Mouse (Mus musculus) hindbrain, embryonic 16.5 days (tissue): ENCODE data around the gene Tlcd2. TPM values are rescaled to one million over a fixed set of nuclear protein-coding genes. Genes with fewer than 3 reads are reported as not detected.

ENCODE experiments used
- ATAC-seq: fragments of 200-750 bp; cut with Nextera tagmentation; 2 replicates; pipeline ENCODE4 v1.8.0; 2017; ENCODE audit warnings: moderate TSS enrichment, moderate library complexity
- H3K27ac ChIP-seq: fragments of 300-500 bp; sonication (generic); 2 replicates; pipeline ENCODE4 v1.5.1; 2014; ENCODE audit warnings: low read depth, mild to moderate bottlenecking, control low read depth, low read length, moderate library complexity
- H3K27me3 ChIP-seq: fragments of 300-500 bp; sonication (generic); replicated peaks from 2 replicates; pipeline ENCODE4 v1.6.1; 2014; ENCODE audit warnings: low read length; ENCODE audit not compliant: control insufficient read depth, insufficient read depth
- H3K36me3 ChIP-seq: fragments of 300-500 bp; sonication (generic); 2 replicates; pipeline ENCODE4 v1.6.1; 2014; ENCODE audit warnings: mild to moderate bottlenecking, low read length, moderate library complexity, mixed read lengths; ENCODE audit not compliant: control insufficient read depth, insufficient read depth
- H3K4me1 ChIP-seq: fragments of 300-500 bp; sonication (generic); 2 replicates; pipeline ENCODE4 v1.6.1; 2014; ENCODE audit warnings: low read depth, low read length; ENCODE audit not compliant: control insufficient read depth, insufficient read depth
- H3K4me2 ChIP-seq: fragments of 300-500 bp; sonication (generic); 2 replicates; pipeline ENCODE4 v1.6.1; 2014; ENCODE audit warnings: mild to moderate bottlenecking, low read length, control low read depth, moderate library complexity
- H3K4me3 ChIP-seq: fragments of 300-500 bp; sonication (generic); 2 replicates; pipeline ENCODE4 v1.5.1; 2014; ENCODE audit warnings: mild to moderate bottlenecking, low read length, control low read depth, moderate library complexity
- H3K9ac ChIP-seq: fragments of 300-500 bp; sonication (generic); 2 replicates; pipeline ENCODE4 v1.6.1; 2014; ENCODE audit warnings: low read depth, mild to moderate bottlenecking, control low read depth, low read length, moderate library complexity
- H3K9me3 ChIP-seq: fragments of 300-500 bp; sonication (generic); 2 replicates; pipeline ENCODE4 v1.6.1; 2014; ENCODE audit warnings: mild to moderate bottlenecking, low read length, moderate library complexity; ENCODE audit not compliant: control insufficient read depth
- WGBS: fragments of 180-500 bp; shearing (Covaris S2); extraction: QIAGEN DNeasy Blood & Tissue Kit; methylation state at CpG from one replicate; pipeline ENCODE4 v1.1.7; 2014; 5-methylcytosine and 5-hydroxymethylcytosine counted together
- polyA plus RNA-seq: library from polyadenylated mRNA; unstranded; fragments of >200 nt; fragmentation: Nextera tagmentation; extraction: Ambion mirVana; gene quantifications from 2 replicates; pipeline ENCODE4 v1.2.1, GENCODE M21; 2015

The Tlcd2 gene
- polyA plus RNA-seq, 1 experiment from 2014 or later, result 2.0 TPM

DNA sequence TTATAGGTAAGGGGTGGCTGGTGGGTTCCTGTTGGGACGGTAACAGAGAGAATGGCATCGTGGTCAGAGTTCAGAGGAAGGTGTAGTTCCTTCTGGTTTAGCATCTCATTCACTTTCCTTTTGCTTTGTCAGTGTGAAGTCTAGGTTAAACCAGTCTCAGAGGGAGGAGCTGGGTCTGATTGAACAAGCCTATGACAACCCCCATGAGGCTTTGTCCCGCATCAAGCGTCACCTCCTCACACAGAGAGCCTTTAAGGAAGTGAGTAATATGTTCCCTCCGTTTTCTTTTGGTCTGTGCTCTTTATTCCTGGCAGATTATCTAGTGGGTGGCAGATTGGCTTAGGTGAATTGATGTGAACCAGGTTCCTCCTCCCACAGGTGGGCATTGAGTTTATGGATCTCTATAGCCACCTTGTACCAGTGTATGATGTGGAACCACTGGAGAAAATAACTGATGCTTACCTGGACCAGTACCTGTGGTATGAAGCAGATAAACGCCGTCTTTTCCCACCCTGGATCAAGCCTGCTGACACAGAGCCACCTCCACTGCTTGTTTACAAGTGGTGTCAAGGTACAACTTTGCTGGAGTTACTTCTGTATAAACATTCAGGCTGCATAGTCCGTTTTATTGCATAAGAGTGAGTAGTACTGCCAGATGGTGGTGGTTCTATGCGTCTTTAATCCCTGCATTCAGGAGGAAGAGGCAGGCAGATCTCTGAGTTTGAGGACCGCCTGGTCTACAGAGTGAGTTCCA lies 33.0 kb downstream of the Tlcd2 start:
- Histone ChIP-seq H3K9me3 (no peaks in the 10 kb centered on the region), H3K4me2 (no peak overlapping the region), H3K4me3 (no peak overlapping the region), H3K9ac (no peak overlapping the region), H3K4me1 (no peaks in the 10 kb centered on the region), H3K27ac (no peak overlapping the region), H3K27me3 (no peaks in the 10 kb centered on the region), H3K36me3 (peaks cover 89% of the 10 kb centered on the region)
- no peak for ATAC-seq
- WGBS, result 94% methylated on average over 10 of the region's 10 CpGs

GRCm38 (mm10) chr11:75498126-75498525 lies 36.6 kb downstream of the Tlcd2 start:
- 95% methylated on average over 1 of the region's 1 CpGs for WGBS
- Histone ChIP-seq H3K36me3 (peaks cover 90% of the 10 kb centered on the region), H3K4me1 (no peaks in the 10 kb centered on the region), H3K4me3 (no peak overlapping the region), H3K27me3 (no peaks in the 10 kb centered on the region), H3K27ac (no peak overlapping the region), H3K4me2 (no peak overlapping the region), H3K9ac (no peak overlapping the region), H3K9me3 (no peaks in the 10 kb centered on the region)
- no peak for ATAC-seq

DNA sequence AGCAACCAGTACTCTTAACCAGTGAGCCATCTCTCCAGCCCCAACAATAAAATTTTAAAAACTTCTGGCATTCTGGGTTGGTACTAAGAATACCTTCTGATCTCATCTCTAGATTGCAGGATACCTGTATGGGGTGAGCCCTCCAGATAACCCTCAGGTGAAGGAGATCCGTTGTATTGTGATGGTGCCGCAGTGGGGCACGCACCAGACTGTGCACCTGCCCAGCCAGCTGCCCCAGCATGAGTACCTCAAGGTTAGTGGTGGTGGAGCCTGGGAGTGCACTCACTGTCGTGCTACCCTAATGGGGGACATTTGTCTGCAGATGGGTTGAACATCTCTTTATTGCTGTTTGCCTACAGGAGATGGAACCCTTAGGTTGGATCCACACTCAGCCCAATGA lies 46.6 kb downstream of the Tlcd2 start:
- Histone ChIP-seq H3K9me3 (no peaks in the 10 kb centered on the region), H3K4me2 (no peak overlapping the region), H3K36me3 (peaks cover 41% of the 10 kb centered on the region), H3K4me3 (no peak overlapping the region), H3K9ac (no peak overlapping the region), H3K27me3 (no peaks in the 10 kb centered on the region), H3K27ac (no peak overlapping the region), H3K4me1 (peaks cover 9% of the 10 kb centered on the region)
- no peak for ATAC-seq
- WGBS, result 95% methylated on average over 4 of the region's 4 CpGs

- Histone ChIP-seq H3K36me3 (peaks cover 35% of the 10 kb centered on the region), H3K9ac (no peak overlapping the region), H3K9me3 (no peaks in the 10 kb centered on the region), H3K27ac (no peak overlapping the region), H3K4me2 (no peak overlapping the region), H3K4me3 (no peak overlapping the region), H3K27me3 (no peaks in the 10 kb centered on the region), H3K4me1 (peaks cover 9% of the 10 kb centered on the region)
- 79% methylated on average over 8 of the region's 8 CpGs for WGBS
- ATAC-seq, result no peak
Observed at GRCm38 (mm10) chr11:75508904-75509303, 47.4 kb downstream of the Tlcd2 start.

- H3K9me3 ChIP-seq, result no peaks in the 10 kb centered on the region
- peaks cover 29% of the 10 kb centered on the region for H3K36me3 ChIP-seq
- H3K4me2 ChIP-seq, result peak within 1 kb of the TSS; percentile 83
- H3K27me3 ChIP-seq, result no peaks in the 10 kb centered on the region
- WGBS, result 2% methylated on average over 43 of the region's 43 CpGs
- peaks cover 9% of the 10 kb centered on the region for H3K4me1 ChIP-seq
- peak within 1 kb of the TSS; percentile 50 for H3K4me3 ChIP-seq
- peak within 1 kb of the TSS; percentile 70 for H3K27ac ChIP-seq
- H3K9ac ChIP-seq, result peak within 1 kb of the TSS; percentile 73
- peak; percentile 81 for ATAC-seq
Observed at GRCm38 (mm10) chr11:75509741-75510626, 48.5 kb downstream of the Tlcd2 start, which contains the start of gene Rilp. Gene Rilp, plus strand, starts transcription at chr11:75510094.

- Histone ChIP-seq H3K9ac (peak overlapping the region; percentile 73), H3K36me3 (peaks cover 25% of the 10 kb centered on the region), H3K27me3 (no peaks in the 10 kb centered on the region), H3K9me3 (no peaks in the 10 kb centered on the region), H3K4me2 (peak overlapping the region; percentile 83), H3K4me1 (peaks cover 9% of the 10 kb centered on the region), H3K4me3 (peak overlapping the region; percentile 50), H3K27ac (peak overlapping the region; percentile 70)
- peak; percentile 90 for ATAC-seq
- WGBS, result 2% methylated on average over 16 of the region's 24 CpGs
Observed at GRCm38 (mm10) chr11:75510627-75510993, 49.1 kb downstream of the Tlcd2 start.

DNA sequence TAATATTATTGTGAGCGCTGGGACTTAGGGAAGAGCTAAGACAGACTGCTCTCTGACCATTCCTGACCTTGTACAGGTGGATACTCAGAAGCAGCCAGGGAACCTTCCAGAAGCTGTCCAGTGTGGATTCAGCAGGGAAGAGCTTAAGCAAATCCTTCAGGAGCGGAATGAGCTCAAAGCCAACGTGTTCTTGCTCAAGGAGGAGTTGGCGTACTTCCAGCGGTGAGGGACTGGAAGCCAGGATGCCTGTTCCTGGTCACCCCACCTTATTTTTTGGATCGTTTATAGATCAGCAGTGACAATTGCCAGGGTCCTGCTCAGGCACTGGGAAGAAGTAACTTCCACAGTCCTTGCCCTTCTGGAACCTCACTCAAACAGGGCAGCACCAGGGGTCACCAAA lies 49.7 kb downstream of the Tlcd2 start:
- Histone ChIP-seq H3K27me3 (no peaks in the 10 kb centered on the region), H3K9me3 (no peaks in the 10 kb centered on the region), H3K4me1 (peaks cover 9% of the 10 kb centered on the region), H3K36me3 (peaks cover 19% of the 10 kb centered on the region), H3K27ac (no peak overlapping the region), H3K4me3 (no peak overlapping the region), H3K4me2 (no peak overlapping the region), H3K9ac (no peak overlapping the region)
- ATAC-seq, result no peak
- 81% methylated on average over 6 of the region's 6 CpGs for WGBS

GRCm38 (mm10) chr11:75512301-75513018 lies 50.9 kb downstream of the Tlcd2 start:
- H3K27me3 ChIP-seq, result no peaks in the 10 kb centered on the region
- no peak overlapping the region for H3K9ac ChIP-seq
- no peak for ATAC-seq
- H3K27ac ChIP-seq, result no peak overlapping the region
- no peaks in the 10 kb centered on the region for H3K9me3 ChIP-seq
- peaks cover 9% of the 10 kb centered on the region for H3K4me1 ChIP-seq
- H3K4me2 ChIP-seq, result no peak overlapping the region
- H3K4me3 ChIP-seq, result no peak overlapping the region
- peaks cover 15% of the 10 kb centered on the region for H3K36me3 ChIP-seq
- WGBS, result 79% methylated on average over 9 of the region's 9 CpGs

- Histone ChIP-seq H3K36me3 (peaks cover 9% of the 10 kb centered on the region), H3K27me3 (no peaks in the 10 kb centered on the region), H3K27ac (no peak within 1 kb of the TSS), H3K4me1 (peaks cover 9% of the 10 kb centered on the region), H3K4me3 (no peak within 1 kb of the TSS; the same call in 1 of the 2 replicates), H3K9ac (no peak within 1 kb of the TSS), H3K9me3 (no peaks in the 10 kb centered on the region), H3K4me2 (peak within 1 kb of the TSS; percentile 5; the same call in 1 of the 2 replicates)
- WGBS, result 59% methylated on average over 8 of the region's 8 CpGs
- no peak for ATAC-seq
Observed at GRCm38 (mm10) chr11:75513336-75513735, 51.8 kb downstream of the Tlcd2 start, which contains the start of gene Scarf1. Gene Scarf1, plus strand, starts transcription at chr11:75513540.
